Mouse (Mus musculus) MN1 (cell line): ENCODE measurements at regions not wholly inside any gene's neighbourhood (a gene's known extent, or its start where the extent isn't known, plus 50 kb on each side); places are given as distances from the start of the nearest gene placed in this dataset.

Source experiments
- DNase-seq: peaks from one replicate; pipeline ENCODE4 v3.0.0-alpha.2; 2016; ENCODE audit warnings: low spot score

DNA sequence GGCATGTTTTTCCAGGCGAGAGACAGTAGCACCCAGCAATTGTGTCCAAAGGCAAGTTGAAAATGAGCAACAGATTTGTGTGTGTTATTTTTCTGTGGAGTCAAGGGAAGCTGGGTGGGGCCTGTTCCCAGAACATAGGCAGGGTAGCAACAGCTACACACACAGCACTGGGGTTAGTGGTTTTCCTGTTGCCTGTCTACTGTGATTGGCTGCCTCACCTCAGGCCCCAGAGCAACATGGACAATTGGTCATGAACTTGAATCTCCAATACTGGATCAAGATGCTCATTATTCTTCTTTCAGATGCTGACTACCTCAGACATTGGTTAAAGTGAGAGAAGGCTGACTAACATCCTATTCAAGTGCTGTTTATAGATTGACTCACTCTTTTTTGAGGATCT is 188.9 kb downstream of the Gm5426 start:
- no peak for DNase-seq

DNA sequence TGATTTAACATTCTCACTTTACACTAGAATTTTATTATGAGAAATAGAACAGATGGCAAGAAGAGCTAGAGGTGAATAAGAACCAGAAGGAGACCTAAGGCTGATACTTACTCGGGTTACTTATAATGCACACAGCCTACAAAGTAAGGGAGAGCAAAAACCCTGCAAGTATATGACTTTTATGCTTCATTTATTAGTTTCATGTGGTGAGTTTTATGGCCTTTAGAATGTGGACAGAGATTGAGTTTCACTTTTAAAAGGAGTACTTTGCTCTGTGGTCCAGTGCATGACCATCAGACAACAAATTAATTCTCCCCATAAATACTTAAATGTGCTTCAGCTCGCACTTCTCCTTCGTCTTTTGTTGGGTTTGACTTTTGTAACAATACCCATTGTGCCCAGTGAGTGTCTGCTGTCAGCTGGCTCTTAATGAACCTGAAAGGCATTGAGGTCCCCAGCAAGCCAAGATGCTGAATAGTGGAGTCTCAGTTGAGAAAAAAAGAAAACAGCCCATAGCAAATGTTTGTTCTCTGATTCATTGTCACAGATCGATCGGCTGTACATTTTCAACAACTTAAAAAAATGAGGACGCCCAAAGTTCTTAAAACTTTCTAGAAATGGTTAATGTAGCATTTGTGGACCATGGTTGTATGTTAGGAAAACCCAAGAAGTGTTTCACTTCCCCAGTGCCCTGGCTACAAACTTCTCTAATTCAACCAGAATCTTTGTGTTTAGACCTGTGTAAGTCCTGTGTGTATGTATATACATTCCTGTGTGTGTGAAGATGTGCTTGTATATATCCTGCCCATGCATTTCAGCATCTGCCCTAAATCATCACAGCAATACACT is 194.5 kb downstream of the Gm5426 start:
- DNase-seq = no peak

- no peak for DNase-seq
Observed at GRCm38 (mm10) chr10:96332731-96333201, 196.4 kb downstream of the Gm5426 start.

DNA sequence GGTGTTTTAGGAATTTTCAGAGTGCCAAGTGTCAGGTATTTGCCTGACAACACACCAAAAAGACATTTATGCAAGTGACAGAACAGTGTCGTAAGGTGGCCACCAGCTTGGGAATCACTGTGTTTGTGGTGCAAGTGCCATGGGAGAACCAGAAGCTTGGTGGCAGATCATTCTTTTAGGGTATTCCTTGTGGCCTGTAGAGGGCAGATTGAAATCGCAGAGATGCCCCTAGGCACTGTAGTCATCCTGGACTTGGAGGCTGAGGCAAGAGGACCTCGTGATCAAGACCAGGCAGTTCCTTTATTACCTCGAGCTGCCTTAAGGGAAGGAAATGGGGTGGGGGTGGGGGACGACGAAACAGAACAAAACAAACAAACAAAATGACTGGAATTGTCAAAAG is 196.8 kb downstream of the Gm5426 start:
- DNase-seq = no peak

GRCm38 (mm10) chr10:96336271-96336670 is 199.9 kb downstream of the Gm5426 start:
- DNase-seq = no peak

DNA sequence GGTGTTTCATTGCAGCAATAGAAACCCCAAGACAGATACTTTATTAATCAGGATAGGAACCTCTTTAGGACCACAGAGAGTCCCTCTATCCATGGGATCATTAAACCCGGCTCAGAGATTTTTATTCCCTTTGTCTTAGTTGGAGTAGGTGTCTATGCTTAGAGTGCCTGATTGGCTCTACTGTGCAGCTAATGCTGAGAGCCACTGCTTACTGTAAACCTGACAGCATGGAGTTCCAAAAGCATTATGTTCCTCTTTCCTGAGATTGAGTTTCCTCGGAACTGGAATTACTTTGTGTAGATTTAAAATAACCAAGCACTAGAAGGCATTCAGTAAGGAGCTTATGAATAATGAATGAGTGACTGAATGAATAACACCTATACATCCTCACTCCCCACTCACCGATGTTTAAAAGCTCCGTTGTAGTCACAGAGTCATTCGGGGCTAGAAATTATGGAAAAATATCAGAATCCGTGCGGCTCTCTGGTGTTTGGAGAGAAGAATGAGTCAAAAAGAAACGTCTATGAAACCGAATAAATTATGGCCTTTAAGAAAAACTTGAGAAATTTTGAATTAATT is 200.8 kb downstream of the Gm5426 start:
- no peak for DNase-seq

DNA sequence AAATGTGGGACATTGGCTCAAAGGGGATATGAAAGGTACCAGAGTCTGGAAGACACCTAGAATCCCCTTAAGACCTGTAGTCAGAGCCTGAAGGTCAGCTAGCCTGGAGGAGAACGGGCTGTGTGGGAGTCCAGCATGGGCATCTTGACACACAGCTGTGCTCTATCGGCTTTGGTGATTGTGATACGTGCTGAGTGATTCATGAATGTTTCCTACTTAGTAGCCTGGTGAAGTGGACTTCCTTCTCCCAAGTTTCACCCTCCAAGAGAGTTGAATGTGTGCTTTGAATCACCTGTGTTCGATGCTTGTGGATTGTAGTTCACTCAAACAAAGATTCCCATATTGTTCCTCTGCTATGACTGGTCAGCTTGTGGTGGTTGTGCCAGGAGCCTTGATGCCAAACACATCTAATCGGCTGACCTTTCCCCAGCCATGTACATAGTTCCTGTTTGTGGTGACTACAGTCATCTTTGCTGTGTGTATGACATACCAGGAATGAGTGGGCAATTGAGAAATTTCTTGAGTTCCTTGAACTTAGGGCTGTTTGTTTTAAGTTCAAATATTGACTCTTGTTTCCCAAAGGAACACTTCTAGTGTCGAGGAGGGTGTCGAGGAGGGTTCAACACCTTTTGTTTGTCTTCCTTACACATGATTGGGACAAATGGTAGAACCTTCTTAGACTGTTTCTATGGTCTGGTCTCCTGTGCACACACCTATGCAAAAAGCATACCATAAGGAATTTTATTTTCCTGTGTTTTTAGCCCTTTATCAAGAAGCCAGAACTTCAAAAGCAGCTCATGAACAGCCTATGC is 201.6 kb downstream of the Gm5426 start:
- no peak for DNase-seq

DNA sequence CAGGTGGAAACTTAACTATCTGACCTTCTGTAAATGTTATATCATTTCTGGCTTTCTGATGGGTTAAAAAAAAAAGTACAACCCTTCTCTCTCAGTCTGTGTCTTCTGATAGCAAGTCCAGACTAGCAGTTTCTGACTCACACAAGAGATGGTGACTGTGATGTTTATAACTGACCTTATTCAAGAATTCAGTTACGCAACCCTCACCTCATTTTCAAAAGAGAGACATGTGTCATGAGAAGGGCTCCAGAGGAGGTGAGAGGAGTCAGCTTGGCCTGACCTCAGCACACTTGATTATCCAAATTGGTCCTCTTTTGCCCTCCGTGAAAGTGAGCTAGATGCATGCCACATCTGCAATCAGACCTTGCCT is 202.2 kb downstream of the Gm5426 start:
- DNase-seq = no peak

DNA sequence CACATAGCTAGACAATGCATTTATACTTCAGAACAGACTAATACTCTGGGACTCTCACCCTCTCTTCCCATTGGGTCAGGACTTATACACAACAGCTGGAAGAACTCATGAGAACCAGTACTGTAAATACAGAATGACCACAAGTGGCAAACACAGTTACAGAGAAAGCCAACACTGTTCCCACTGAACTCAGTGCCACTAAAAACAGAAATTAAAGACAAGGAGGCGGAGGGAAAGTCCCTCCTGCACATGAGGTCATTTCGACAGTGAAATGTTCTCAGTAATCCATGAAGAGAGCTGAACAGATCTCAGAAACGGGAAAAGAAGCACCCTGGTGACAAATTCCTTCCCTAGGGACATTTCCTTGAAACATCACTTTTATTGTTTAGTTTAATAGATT is 206.1 kb downstream of the Gm5426 start:
- DNase-seq = no peak

DNA sequence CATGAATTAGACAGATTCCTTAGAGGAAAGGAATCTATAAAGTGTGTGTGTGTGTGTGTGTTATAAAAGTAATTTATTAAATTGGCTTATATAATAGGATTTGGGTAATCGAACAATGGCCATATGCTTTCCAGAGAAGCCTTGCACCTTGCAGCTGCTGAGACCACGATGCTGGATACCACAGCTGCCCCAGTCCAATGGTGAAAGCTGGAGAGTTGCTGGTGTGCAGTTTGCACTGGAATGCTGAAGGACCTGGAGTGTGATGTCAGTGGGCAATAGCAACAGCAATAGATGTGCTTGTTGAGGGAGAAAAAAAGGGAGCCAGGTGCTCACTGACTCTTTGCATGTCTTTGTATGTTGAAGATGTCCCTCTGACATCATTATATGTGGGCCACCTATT is 207.3 kb downstream of the Gm5426 start:
- no peak for DNase-seq

DNA sequence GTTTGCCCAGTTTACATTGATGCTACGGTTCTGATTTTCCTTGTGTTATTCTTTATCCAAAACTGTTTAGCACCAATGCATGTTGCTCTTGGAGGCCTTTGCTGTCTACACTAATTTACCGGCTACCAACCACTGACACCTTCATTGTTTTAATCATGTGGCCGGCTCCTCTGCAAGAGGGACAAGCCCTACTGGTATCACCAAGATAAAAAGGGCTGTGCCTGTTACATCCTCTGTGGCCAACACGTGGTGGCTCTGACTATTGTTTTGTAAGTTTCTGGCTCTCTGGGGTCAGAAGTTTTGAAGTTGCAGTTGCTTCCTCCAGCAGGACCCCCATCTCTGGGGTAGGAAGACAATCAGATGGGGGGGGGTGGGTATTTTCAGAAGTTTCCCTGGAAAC is 214.3 kb downstream of the Gm5426 start:
- no peak for DNase-seq

DNA sequence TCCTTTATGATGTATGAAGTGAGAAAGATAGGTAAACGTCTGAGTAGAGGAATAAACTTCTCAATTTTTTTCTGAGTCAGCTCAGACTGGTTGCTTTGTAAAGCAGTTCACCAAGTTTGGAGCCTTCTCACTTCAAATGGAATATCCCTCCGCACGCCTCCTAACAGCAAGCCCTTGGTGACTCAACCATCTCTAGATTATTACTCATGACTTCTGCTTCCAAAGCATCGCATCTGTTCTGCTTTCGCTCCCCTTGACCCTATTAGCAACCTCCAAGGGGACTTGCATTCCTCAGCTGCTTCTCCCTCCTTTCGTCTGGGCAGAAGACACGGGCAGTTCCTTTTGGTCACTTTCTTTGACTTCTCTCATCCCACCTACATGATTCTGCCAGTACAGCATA is 214.9 kb downstream of the Gm5426 start:
- DNase-seq = no peak

GRCm38 (mm10) chr10:96356980-96357624 is 220.7 kb downstream of the Gm5426 start:
- DNase-seq = no peak

- no peak for DNase-seq
Observed at GRCm38 (mm10) chr10:96357632-96358031, 221.2 kb downstream of the Gm5426 start.

- DNase-seq = no peak
Observed at GRCm38 (mm10) chr10:96358984-96359383, 222.6 kb downstream of the Gm5426 start.

DNA sequence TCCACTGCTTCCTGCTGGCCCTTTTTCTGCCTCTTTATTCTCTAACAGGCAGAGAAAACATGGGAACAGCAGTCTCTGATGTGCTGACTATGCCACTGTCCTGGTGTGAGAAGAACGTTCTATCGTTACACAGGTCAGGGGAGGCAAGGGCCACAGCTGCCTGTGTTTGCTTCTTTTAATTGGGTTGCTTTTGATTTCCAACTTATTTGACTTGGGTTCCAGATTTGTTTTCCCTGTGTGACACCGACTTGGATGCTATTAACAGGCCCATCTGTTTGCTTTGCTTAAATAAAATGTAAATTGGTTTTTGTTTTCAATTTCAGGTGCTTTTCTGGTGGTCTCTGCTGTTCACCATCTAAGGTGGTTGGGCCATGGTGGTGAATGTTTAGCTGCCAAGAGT is 225.8 kb downstream of the Gm5426 start:
- DNase-seq = no peak

DNA sequence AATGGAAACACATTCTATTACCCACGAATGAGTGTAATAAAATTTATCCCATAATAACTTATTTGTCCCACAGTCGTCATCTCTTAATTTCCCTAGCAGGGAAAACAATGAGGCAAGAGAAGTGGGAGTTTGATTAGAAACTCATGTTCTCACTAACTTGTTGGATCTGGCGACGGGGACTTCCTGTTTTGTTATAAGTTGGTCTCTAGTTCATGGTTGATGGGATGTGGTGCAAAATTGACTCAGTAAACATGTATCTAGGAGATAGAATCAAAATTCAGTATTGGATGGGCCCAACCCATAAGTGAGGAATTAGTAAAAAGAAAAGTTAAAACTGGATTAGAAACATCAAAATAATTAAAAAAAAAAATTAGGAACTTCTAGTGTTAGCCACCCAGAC is 227.5 kb downstream of the Gm5426 start:
- DNase-seq = no peak

DNA sequence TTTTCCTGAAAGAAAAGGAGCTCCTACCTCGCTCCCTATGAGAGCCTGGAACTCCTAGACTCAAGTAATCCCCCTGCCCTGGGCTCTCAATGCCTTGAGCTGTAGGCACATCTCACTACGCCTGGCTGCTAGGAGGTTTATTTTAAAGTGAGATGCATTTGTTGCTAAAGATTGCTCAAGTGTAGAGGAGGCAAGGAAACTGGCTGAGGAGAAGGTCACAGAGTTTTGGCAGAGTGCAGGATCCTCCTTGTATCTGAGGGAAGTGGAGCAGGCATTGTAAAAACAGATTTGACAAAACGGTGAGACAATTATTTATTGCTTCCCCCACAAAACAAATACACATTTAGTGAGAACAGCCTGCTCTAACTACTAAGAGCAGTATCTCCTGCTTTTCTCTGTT is 228.7 kb downstream of the Gm5426 start:
- DNase-seq = no peak

- no peak for DNase-seq
Observed at GRCm38 (mm10) chr10:96366871-96367270, 230.5 kb downstream of the Gm5426 start.

DNA sequence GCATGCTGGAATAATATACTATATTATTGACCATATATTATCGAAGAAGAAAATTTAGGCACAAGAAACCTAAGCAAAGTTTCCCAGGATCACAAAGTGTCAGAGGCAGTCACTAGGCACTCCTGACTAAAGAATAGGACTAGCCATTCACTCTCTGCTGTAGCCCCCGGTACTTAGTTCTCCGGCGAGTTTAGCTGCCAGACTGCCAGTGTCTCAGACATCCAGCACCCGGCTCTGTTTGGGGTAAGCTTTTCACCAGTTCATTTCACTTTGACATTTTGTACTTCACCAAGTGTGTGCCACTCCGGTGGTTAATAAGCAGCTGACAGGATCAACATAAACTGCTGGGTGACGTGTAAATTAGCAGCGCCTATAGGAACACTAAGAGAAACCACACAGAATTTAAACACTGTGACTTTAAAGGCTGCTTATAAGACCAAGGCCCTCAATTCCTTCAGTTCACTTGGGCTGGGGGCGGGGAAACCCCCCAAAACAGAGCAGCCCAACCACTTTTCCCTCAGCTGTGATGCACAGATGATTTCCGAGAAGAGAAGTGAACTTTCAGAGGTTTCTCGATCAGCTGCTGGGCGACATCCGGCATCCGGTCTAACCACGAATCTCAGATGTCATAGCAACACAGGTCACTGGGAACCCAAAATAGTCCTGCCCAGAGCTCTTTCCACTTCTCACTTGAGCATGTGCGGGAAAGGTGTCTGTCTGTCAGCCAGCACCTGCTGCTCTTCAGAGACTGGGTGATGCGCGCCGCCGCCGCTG is 234.3 kb downstream of the Gm5426 start:
- no peak for DNase-seq

DNA sequence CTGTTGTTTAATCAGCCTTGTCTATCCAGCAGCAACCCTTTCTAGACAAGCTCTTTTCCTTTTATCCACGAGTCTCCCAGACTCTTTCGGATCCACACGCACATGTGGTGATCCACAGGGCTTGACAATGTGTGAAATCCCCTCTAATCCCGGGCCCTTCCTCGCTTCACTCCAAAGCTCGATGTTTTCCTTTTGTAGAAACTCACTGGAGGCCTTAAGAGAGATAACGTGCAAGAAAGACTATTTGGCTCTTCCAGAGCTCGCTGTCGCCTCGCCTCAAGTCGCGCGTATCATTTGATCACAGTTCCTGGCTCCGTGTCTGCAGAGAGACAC is 234.9 kb downstream of the Gm5426 start:
- DNase-seq = no peak
